Mouse (Mus musculus): ENCODE measurements around the gene Maml3.

Maml3 gene

DNA sequence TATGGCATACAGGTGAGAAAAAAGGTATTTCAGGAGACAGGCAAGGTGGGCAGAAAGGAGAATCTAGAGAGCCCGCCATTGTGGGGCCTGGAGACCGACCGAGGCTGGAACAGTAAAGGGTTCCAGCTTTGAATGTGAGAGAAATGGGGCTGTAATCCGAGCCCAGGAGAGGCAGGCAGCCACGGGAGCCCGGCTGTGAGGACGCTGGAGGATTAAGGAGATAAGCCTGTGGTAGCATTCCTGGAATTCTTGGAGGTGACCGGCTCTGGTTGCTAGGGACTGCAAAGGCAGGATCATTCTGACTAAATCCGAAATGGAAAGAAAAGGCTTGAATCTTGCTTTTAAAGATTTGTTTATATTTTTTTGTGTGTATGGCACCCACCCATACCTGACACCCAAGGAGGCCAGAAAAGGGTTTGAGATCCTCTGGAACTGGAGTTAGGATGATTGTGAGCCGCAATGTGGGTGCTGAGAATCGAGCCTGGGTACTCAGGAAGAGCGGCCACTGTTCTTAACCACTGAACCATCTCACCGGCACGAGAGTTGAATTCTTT is 196.4 kb downstream of the Maml3 start:
- DNase-seq (ENCODE audit: low spot score) = no peak

DNA sequence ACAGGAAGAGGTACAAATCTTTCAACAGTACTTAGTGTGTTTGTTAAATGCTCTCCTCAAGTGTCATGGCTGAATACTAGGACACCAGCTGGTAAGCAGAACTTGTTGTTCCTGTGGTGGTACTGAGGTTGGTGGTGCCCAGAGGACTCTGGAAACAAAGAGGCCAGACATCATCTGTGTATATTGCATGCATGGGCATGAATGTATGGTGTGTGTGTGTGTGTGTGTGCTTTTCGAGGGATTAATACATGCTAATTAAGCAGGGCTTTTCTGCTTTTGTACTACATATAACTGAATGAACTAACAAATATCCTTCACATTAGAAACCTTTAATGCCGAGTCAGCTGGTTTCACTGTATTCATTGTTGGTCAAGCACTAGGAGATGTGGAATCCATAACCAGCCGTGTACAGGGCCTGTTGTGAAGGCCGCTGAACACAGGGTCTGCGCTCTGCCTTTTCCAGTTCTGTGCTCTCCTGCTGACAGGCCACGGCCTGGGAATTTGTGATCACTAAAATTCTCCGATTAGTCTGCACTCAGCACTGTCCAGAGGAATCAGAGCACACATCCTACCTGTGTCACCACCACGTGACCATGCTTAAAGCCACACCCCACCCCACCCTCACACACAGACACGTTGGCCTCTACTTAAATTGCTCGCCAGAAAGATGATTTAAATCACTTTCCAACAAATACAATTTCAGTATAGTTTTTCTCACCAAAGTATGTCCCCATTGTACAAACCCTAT is 197.6 kb downstream of the Maml3 start:
- no peak for DNase-seq (ENCODE audit: low spot score)

DNA sequence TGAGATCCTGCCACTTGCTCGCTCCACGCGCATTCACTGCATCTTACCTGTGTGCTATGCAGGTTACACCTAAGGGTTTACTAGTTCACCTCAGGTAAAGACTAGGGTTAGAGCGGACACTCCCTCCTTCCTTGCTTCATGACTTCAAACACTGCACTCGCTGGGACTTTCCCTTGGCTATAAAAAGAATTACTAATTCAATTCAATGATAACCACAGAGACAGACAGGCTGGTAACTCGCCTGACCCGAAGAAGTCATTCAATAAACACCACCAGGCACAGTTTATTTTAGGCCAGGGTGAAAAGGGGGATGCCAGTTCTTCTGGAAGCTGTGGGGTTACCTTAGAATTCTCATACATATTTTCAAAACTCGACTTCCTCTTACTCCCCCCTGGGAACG is 199.0 kb downstream of the Maml3 start:
- DNase-seq (ENCODE audit: low spot score) = peak; percentile 35

DNA sequence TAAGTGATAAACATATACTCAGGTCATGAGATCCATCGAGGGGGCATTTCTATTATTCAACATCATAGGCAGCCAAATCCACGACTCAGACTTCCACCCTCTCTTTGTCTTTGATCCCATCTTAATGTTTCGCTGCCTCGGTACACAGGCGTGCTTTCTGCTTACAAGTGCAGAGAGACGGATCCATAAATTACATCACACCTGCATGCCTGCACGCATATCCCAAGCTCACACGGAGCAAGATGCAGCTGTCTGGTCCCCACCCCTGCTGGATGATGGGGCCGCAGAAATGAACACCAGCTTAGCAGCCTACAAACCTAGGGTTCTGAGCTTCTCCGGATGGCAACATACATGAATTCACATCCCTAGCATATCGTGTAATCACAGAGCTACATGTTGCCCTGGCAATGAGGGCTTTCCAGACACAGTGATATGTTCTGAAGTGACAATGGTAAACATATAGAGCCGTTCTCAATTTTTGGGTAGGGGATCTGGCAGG is 200.5 kb downstream of the Maml3 start:
- no peak for DNase-seq (ENCODE audit: low spot score)

DNA sequence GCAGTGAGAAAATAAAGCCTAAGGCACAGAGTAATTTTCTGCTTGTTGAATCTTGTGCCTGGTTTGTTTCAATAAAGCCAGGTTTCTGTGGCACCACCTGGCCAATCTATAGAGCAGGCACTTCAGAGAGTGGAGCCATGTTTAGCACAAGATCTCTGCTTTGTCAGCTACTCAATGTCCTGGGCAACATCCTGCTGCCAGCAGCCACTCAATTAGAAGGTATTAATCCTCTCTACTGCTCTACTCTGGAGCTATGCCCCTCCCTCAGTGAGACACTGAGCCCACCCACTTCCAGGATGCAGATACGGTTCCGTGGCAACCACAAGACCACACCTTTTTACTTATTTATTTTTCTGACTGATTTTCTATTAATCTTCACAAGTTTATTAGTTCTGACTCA is 203.7 kb downstream of the Maml3 start:
- DNase-seq (ENCODE audit: low spot score) = peak; percentile 55

DNA sequence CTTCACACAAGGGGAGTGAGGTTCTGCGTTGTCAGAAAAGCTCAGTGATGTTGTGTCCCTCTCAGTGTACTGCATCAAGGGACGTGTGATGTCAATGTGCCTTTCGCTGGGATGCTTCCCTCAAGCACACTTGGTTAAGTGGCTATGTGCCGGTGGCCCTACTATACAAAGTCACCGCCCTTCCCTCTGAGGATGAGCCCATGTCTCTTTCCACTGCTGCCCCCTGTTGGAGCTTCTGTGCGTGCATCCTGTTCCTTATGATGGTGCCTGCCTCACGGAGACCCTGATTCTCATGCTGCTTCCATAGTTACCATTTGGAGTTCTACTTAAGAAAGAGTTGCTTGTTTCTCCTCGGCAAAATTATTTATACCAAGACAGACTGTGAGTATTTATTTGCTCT is 210.4 kb downstream of the Maml3 start:
- no peak for DNase-seq (ENCODE audit: low spot score)

DNA sequence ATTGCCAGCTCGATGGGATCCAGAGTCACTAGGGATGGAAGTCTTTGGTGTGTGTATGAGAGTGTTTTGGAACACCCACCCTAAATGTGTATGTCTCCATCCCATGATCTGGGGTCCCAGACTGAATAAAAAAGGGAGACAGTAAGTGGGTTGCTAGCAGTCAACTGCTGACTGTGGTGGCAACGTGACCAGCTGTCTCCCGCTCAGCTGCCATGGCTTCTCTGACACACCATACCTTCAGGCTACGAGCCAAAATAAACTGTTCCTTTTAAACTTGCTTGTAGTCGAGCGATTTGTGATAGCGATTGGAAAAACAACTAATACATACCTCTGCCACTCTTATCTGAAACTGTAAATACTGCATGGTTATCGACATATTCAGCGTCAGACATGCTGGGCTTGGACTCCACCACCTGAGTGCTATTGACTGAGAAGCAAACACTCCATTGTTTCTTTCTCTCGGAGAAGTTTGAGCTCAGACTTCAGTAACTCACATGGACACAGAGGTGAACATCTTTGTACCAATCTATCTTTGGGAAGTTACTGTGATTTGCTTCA is 213.2 kb downstream of the Maml3 start:
- no peak for DNase-seq (ENCODE audit: low spot score)

DNA sequence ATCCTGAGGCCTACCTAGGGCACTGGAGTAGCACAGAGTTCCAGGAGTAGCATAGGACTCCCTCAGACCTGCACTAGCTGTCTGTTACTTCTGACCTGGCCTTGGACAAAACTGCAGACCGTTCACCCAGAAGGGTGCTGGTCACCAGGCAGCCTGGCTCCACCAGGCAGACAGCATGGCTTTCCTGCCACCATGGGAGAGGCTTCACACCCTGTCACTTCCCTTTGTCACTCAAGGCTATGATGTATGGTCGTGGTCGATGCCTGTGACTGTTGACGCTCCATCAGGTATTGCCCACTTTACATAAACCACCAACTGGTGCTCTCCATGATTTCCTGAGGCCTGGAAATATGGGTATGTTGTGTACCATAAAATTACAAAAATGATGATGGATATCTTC is 214.7 kb downstream of the Maml3 start:
- no peak for DNase-seq (ENCODE audit: low spot score)

DNA sequence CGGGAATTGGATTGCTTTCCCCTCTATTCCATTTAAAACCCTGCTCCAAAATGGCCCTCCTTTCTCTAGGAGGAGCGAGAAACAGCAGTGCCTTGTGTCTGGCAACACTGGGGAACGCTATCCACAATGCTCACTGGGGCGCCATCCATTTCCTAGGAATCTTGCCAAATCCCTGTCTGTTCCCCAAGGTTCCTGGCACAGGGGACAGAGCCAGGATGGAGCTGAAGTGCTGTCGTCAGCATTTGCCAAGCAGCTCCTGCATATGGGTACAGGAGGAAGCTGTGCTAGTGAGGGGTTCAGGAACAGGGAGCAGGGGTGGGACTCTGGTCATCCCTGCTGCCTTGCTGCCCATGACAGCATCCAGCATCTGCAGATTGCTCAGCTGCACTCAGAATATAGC is 215.1 kb downstream of the Maml3 start:
- DNase-seq (ENCODE audit: low spot score) = peak; percentile 32

DNA sequence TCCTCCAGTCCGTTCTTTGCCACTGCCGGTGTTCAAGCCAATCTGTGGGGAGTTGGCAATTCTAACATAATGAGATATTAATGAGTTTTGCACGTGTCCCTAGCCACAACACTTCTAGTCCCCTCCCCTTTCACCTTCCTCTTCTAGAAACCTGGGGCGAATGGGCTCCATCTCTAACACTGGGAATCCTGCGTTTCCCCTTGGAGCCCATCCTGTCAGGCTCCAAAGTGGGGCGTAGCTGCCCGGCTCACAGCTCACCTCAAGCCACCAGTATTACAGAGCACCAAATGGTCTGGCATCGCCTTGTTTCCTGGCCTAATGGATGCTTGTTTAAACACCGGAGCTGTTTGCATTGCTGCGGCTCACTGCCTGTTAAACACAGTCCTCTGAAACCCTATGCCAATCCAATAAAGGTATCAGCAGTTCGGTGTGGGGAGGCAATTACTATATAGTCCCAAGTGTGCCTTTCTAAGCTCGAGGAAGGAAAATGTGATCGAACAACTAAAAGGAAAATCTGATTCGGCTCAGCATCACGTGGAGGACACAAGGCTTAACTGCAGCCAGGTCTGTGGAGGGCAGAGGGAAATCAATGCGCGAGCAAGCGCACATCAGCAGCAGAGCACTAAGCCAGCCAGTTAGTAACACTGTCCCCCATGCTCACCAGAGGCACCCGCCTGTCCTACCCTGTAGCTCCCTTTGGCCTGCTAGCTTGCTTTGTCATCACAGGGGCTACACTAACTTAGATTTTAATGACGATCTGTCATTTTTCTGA is 216.0 kb downstream of the Maml3 start:
- DNase-seq (ENCODE audit: low spot score) = no peak

DNA sequence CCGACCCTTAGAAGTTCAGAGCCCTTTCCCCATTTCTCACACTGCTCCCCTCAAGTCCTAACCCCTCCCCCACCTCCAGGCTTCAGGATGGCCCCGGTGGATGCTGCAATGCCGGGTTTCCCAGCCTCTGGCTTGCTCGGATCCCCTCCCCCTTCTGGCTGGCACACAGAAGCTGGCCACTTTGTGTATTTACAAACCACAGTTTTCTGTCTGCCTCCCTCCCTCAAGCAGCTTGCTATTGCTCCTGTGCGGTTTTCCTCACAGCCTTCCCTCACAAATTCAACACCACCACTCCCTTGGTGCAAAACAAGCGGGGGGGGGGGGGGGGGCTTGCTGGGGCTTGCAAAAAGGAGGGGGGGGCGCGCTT is 216.6 kb downstream of the Maml3 start:
- no peak for DNase-seq (ENCODE audit: low spot score)

DNA sequence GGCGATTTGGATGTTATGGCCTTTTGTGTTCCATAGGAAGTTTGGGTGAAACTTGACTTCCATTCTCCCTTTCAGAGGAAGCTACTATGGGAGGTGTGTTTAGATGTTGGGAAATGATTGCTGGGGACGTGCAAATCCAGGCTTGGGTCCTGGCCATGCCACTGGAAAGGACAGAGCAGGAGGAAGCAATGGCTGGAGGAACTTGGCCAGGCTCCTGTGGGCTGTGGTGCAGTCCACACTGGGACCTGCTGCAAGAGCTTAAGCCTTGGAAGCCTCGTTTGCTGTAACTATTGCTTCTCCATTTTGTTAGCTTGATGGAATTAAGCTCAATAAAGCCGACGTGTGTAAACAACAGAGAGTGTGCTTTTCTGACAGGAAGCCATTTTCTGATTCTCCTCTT is 219.0 kb downstream of the Maml3 start:
- no peak for DNase-seq (ENCODE audit: low spot score)

DNA sequence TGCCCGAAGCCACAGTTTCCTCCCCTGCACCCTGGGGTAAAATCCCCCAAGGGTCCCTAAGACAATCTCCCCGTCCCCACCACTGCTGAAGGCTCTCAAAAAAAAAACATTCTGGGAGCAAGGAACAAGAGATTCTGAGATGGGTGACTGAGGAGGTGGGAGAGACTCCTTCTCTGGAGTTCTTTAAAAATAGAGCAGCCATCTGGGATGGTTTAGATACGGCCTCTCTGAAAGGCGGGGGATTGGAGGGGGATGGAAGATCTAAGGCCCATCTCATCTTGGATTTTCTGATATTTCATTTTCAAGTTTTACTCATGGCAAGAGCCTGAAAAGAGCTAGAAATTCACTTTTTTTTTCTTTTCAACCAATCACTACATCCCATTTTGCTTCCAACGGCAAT is 219.4 kb downstream of the Maml3 start:
- no peak for DNase-seq (ENCODE audit: low spot score)

DNA sequence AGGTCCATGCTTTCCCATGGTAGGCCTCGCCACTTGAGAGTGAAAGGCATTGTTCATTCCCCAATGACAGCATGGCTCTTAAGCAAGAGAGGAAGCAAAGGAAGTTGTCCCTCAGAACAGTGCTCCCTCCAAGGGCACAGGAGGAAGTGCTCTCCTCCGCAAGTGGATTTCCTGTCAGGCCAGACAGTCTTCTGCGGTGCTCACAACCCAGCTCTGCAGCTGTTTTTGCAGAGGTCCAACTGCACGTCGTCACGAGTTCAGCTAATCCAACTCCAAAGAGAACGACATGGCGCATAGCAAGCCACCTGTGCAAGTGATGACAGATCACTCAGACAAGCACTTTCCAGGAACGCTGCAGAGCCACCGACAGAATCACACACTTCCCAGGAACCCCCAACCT is 222.9 kb downstream of the Maml3 start:
- no peak for DNase-seq (ENCODE audit: low spot score)

DNA sequence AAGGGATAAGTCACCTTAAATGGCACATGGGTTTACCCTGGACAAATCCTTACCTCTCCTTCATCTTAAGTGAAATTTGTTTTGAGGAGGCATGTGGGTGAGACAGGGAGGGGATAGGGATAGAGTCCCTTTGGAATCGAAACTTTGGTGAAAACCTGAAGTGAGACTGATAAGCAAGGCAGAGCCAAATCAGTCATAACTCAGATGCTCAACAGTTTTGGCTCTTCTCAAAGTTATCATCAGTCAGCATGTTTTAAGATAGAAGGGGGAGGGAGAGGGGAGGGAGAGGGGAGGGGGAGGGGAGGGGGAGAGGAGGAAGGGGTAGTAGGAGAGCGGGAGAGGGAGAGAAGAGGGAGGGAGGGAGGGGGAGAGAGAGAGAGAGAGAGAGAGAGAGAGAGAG is 223.5 kb downstream of the Maml3 start:
- no peak for DNase-seq (ENCODE audit: low spot score)

DNA sequence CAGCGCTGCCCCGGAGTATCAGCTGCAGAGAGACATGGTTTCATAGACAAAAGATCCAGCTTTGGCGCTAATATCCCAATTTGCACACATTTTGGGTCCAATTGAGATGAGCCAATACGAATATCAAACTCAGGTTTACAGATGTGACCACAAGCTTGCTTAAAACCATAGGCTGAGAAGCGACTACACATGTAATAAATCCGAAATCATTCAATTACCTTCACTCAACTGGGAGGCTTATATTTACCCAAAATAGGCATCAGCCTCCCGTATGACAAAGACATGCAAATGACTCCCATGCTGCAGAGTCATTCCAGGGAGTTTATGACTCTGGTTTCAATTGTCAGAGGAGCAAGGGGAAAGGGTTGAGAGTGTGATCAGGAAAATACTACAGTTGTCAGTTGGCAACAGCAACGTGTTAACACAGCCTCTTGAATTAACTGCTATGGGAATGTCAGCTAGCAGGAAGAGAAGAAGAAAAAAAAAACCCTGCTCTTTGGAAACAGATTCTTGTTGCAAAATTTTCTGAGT is 224.3 kb downstream of the Maml3 start:
- no peak for DNase-seq (ENCODE audit: low spot score)

DNA sequence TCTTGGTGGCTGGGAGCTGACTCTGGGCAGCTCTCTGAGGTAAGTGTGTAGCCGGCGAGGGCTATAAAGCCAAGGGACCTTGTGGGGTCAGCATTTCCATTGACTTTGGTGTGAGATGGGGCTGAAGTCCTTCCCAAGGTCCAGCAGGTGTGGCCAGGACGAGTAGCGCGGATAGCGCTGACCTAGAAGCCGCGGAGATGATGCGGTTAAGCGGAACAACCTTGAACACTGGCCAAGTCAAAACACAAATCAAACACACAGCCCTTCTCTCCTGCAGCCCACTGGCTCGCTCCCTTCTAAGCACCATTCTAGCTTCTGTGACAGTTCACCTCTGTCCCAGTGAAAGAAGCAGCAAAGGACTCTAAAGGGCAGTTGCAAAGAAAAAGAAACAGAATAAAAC is 225.7 kb downstream of the Maml3 start:
- DNase-seq (ENCODE audit: low spot score) = no peak

DNA sequence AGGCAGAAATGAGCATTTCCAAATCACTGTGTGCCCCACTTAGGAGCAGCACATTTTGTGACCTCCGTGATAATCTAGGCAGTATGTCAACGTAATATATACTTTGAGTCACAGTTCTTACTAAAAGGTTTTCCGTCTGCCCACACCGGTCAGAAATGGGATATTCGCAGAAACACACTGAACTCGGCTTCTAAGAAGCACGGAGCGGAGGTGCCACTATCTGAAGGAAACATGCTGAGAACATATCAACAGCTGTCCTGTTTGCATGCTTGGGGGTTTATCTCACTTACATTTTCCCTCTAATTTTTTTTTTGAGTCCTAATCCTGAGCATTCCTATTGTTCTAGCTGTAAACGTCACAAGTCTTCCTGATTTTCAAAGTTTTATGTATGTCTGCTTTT is 226.3 kb downstream of the Maml3 start:
- DNase-seq (ENCODE audit: low spot score) = no peak

DNA sequence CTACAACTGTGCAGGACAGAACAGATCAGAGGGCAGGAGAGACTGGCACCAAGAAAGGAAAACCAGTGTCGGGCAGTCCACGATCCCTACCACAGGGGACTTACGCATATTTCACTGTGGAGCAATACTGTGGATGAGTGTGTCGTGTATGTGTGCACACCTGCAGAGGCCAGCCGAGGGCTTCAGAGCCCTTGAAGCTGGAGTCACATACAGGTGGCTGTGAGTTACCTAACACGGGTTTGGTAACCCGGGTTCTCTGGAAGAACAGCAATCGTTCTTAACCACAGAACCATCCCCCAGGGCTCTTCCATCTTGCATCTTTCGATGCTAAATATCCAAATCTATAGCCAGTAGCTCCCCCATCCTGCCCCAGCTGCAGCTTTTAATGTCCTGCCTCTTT is 228.1 kb downstream of the Maml3 start:
- DNase-seq (ENCODE audit: low spot score) = no peak

DNA sequence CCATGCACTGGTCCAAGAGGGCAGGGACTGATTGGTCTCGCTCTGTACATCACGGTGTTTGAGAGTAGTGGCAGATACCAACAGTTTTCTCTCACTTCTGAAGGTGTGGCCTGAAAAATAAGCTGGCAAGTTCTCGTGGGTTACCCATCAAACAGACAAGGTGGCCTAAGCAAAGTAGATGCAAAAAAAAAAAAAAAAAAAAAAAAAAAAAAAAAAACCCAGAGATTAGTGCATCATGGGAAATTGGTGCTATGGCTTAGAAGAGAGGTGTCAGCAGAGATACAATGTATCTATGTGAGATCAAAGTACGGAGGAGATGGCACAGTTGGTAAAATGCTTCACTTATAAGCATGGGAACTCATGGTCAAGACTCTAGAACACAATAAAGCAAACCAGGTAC is 229.2 kb downstream of the Maml3 start:
- no peak for DNase-seq (ENCODE audit: low spot score)

DNA sequence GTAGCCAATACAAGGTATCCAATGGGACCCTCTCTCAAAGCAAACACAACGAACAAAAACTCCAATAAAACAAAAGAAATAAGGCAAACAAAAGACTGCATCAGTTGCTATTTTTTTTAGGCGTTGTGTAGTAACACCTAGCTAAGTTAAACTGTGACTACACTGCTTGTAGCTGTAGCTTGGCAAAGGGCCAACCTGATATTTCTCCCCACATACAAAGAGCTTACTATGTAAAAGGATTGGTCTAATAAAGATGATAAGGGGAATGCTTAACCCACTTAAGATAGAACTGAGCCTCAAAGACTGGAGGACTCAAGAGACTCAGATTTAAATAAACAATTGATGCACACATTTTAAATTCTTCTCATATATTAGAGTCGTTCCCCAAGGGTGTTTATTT is 230.6 kb downstream of the Maml3 start:
- DNase-seq (ENCODE audit: low spot score) = peak; percentile 27

DNA sequence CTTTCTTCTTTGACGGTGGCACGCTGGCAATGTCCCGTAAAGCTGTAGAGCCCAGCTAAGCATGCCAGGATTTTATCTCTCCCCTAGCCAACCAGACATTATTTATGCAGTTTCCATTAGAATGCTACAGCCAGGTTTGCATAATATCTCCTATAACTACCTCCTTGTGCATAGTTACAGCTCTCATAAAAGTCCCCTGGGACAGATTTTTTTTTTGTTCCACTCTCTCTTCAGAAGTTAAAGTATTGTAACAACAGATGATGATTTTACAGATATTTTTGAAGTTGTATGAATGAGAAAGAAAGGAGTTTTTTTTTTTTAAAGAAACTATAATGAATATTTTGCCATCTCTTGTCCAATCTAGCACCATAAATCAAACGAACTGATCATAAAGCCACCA is 232.1 kb downstream of the Maml3 start:
- DNase-seq (ENCODE audit: low spot score) = no peak

DNA sequence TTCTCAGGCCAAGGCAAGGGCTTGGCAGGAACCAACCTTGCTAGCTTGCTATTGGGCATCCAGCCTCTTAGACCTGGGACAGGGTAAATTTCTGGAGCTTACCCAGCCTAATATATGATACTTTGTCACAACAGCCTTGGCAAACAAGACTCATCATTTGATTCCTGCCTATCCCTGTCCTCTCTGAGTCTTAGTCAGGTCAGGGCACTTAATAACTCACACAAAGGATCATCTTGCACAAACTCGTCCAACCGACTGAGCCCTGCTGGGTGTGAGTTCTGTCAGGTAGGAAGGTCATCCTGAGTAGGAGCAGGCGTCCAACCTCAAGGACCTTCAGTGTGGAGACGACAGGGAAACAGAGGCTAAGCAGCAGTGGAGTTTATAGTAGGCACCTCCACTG is 233.5 kb downstream of the Maml3 start:
- DNase-seq (ENCODE audit: low spot score) = no peak

Data from MN1 (cell line).